Mouse (Mus musculus): ENCODE measurements around the gene Scgb2b24. TPM values are rescaled to one million over a fixed set of nuclear protein-coding genes. Genes with fewer than 3 reads are reported as not detected.

The Scgb2b24 gene
- not detected in 2 replicates for polyA plus RNA-seq (2016; fragmentation: Nextera tagmentation; extraction: Ambion mirVana)

DNA sequence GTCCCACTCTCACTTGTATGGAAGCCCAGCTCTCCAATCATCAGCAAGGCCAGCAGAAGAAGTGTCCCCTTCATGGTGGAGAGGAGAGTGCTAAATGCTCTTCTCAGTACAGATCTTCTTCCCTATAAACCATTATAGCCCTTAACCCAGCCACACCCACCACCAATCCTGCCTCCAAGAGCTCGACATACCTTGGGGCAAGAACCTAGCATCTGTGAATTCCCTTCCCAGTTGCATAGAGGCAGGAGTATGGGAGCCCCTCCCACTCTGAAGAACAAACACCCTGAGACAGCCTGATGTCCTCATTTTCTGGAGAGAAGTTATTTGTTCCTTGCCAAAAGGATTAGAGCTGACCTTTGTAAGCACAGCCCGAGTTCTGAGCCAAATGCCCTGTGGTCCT is at the start of gene Scgb2b24:
TSS of gene Scgb2b24 (minus strand) at position 101 of the 400 bp plus-strand sequence.
- Histone ChIP-seq H3K4me2 (no peak within 1 kb of the TSS), H3K27ac (no peak within 1 kb of the TSS), H3K4me3 (no peak within 1 kb of the TSS), H3K4me1 (no peaks in the 10 kb centered on the region), H3K27me3 (replicated peaks) (no peaks in the 10 kb centered on the region), H3K9me3 (replicated peaks) (peaks cover 47% of the 10 kb centered on the region), H3K9ac (no peak within 1 kb of the TSS), H3K36me3 (no peaks in the 10 kb centered on the region)
- no peak for ATAC-seq
- 35% methylated on average over 2 of the region's 2 CpGs for WGBS (ENCODE audit: insufficient replicate concordance)

DNA sequence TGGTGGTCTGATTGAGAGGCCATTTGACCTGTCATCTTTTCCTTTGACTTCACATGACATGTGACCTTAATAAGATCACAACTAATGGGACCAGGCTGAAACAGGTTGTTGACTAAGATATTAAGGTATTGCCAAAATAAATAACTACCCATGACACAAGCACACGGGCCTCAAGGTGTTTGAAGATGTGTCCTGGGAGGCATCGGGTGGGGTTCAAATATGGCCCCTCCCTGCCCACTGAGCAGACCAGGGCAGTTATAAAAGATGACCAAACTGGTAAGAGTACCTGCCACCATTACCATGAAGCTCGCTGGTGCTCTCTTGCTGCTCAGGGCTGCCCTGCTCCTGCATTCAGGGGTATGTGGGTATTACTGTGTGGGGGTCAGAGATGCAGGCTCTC is 4.4 kb upstream of the Scgb2b24 start, which contains the start of gene Scgb1b24:
TSS of gene Scgb1b24 (plus strand) at position 301 of the 400 bp plus-strand sequence.
- 59% methylated on average over 3 of the region's 3 CpGs for WGBS (ENCODE audit: insufficient replicate concordance)

DNA sequence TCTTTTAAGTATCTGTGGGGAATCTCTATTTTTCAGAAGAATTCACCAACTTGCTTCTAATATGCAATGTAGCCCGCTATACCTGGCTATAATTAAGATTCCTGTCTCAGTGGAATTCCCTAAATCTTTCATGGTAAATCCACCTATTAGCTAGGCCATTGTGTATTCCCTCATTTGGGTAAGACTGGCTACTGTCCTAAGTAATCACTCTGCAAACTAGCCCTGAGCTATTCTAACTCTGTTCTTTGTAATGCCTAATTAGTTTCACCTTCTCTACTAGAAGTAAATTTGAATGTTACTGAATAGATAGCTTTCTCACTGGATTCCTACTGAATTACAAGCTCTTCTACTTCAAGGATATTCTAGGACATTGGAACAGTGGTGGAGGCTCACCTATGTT is 49.2 kb downstream of the Scgb2b24 start:
- no peak for ATAC-seq
- Histone ChIP-seq H3K27ac (no peak overlapping the region), H3K4me2 (no peak overlapping the region), H3K9ac (no peak overlapping the region), H3K4me3 (no peak overlapping the region), H3K27me3 (replicated peaks) (no peaks in the 10 kb centered on the region), H3K4me1 (no peaks in the 10 kb centered on the region), H3K36me3 (no peaks in the 10 kb centered on the region), H3K9me3 (replicated peaks) (peaks cover 15% of the 10 kb centered on the region; the same call in 1 of the 2 replicates)
- 19% methylated on average over 1 of the region's 1 CpGs for WGBS (ENCODE audit: insufficient replicate concordance)

More for the DNA sequence above, 4.4 kb upstream of the Scgb2b24 start, which contains the start of gene Scgb1b24:
- no peaks in the 10 kb centered on the region for H3K27me3 ChIP-seq (replicated peaks)
- no peak for ATAC-seq
- no peak within 1 kb of the TSS for H3K4me2 ChIP-seq
- no peak within 1 kb of the TSS for H3K27ac ChIP-seq
- no peaks in the 10 kb centered on the region for H3K36me3 ChIP-seq
- no peaks in the 10 kb centered on the region for H3K4me1 ChIP-seq
- peaks cover 38% of the 10 kb centered on the region for H3K9me3 ChIP-seq (replicated peaks)
- no peak within 1 kb of the TSS for H3K4me3 ChIP-seq
- H3K9ac ChIP-seq, result no peak within 1 kb of the TSS

Other genes starting within 250 kb of the Scgb2b24 start
- not detected in 2 replicates for gene Scgb2b21, start 218.9 kb downstream of the Scgb2b24 start, polyA plus RNA-seq (2016; fragmentation: Nextera tagmentation; extraction: Ambion mirVana)
- not detected in 2 replicates for gene Scgb1b24, start 4.5 kb upstream of the Scgb2b24 start, polyA plus RNA-seq (2016; fragmentation: Nextera tagmentation; extraction: Ambion mirVana)
- gene Scgb2b26, start 205.7 kb upstream of the Scgb2b24 start, polyA plus RNA-seq (2016; fragmentation: Nextera tagmentation; extraction: Ambion mirVana), result not detected in 2 replicates

Measured in liver, embryonic 12.5 days (tissue).